Mouse (Mus musculus) bone marrow macrophage, adult 2 months (primary cell): Measurements from ENCODE around the gene Slc25a22. TPM values are rescaled to one million over a fixed set of nuclear protein-coding genes. Genes with fewer than 3 reads are reported as not detected.

ENCODE experiments used
- H3K27ac ChIP-seq: 2 replicates; pipeline ENCODE4 v1.5.1; 2012; ENCODE audit warnings: low read depth, low read length; ENCODE audit not compliant: insufficient read depth
- H3K4me1 ChIP-seq: 2 replicates; pipeline ENCODE4 v1.6.1; 2012; ENCODE audit warnings: low read length; ENCODE audit not compliant: control insufficient read depth, insufficient read depth
- H3K4me3 ChIP-seq: 2 replicates; pipeline ENCODE4 v1.5.1; 2012; ENCODE audit warnings: mild to moderate bottlenecking, low read length, moderate library complexity; ENCODE audit not compliant: insufficient read depth
- CTCF ChIP-seq: IDR thresholded peaks from 2 replicates; pipeline ENCODE4 v1.5.1; 2012; ENCODE audit warnings: low read depth, mild to moderate bottlenecking, low read length, moderate library complexity
- POLR2A ChIP-seq: IDR thresholded peaks from 2 replicates; pipeline ENCODE4 v1.6.1; 2012; ENCODE audit warnings: mild to moderate bottlenecking, low read depth, low read length, borderline replicate concordance
- polyA plus RNA-seq: library from polyadenylated mRNA; stranded (reverse); fragments of >200 nt; gene quantifications from 2 replicates; pipeline ENCODE4 v1.2.4, GENCODE M21; 2012; ENCODE audit not compliant: missing spikeins, insufficient read depth, insufficient read length

The Slc25a22 gene
- polyA plus RNA-seq, 1 experiment, result 21.4 TPM

DNA sequence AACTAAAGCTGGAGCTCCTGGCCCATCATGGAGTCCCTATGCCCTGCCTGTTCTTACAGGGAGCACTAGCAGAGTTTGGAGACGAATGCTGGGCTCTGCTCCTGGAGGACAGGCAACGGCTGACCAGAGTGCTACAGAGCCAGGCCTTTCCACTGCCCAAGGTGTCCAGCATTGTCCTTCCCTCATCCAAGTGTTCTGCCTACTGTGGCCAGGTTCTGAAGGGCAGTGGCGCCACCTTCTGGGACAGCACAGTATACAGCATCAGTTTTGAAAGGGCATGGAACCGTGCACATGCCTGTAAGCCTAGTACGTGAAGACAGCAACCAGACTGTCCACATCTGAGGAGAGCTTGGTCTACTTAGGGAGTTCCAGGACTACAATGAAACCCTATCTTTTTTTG is 34.4 kb downstream of the Slc25a22 start:
- H3K4me1 ChIP-seq, result no peaks in the 10 kb centered on the region
- H3K4me3 ChIP-seq, result no peak overlapping the region
- TF ChIP-seq CTCF (peak; percentile 48; the same call in 1 of the 2 replicates), POLR2A (no peak)
- H3K27ac ChIP-seq, result no peak overlapping the region

DNA sequence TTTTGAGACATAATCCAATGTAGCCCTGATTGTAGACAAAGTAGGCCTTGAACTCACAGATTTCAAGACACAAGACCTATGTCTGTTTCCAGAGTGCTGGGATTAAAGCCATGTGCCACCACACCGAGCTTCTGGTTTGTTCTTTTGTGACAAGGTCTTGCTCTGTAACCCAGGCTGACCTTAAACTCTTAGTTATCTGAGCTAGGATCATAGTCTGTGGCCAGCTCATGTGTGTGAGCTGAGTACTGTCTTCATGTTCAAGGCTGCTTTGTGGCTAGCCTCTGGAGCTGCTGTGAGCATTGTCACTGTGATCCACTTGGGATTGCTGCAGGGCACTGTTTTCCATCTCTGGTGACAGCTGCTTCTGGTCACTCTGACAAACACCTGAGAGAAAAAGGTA is 42.3 kb downstream of the Slc25a22 start:
- peaks cover 14% of the 10 kb centered on the region for H3K4me1 ChIP-seq
- no peak overlapping the region for H3K4me3 ChIP-seq
- no peak overlapping the region for H3K27ac ChIP-seq
- TF ChIP-seq POLR2A (no peak), CTCF (no peak)

DNA sequence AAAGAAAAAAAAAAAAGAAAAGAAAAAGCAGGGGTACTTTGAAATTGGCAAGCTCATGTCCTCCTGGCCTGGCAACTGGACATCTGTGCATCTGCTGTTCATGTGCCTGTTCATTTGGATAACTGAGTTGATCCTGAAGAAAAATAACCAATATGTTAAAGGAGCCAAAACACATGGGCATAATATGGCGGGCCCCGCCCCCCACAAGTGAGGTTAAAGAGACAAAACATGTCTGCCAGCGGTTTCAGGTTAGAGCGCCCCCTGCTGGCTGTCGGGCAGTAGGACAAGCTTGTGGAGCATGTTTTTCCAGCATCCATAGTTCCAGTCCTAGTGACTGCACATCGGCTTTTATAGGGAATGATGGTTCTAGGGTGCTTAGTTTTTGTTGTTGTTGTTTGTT is 42.9 kb downstream of the Slc25a22 start:
- H3K4me3 ChIP-seq, result no peak overlapping the region
- 0 out of 2 replicates have a peak overlapping the region, but pooled peaks have one; percentile 29 for H3K27ac ChIP-seq
- TF ChIP-seq POLR2A, result no peak
- peak; percentile 98 for TF ChIP-seq CTCF
- peaks cover 15% of the 10 kb centered on the region for H3K4me1 ChIP-seq

DNA sequence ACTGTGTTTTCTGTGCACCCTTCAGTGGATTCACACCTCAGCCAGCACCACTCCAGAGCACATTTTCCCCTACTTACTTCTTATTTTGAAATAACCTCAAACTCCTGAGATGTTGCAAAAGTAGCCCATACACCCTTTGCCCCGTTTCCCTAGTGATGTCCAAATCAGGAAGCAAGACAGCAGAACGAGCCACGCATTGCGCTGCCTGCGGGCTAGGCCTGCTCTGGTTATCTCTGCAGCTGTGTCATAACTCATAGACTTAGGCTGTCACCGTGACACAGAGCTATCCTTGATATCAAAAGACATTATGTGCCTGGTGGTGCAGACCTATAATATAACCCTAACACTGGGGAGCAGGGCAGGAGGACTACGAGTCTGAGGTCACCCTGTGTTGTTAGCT is 43.5 kb downstream of the Slc25a22 start:
- Histone ChIP-seq H3K4me3 (0 out of 2 replicates have a peak overlapping the region, but pooled peaks have one; percentile 2), H3K4me1 (peaks cover 15% of the 10 kb centered on the region), H3K27ac (peak overlapping the region; percentile 58)
- TF ChIP-seq POLR2A, result no peak
- no peak for TF ChIP-seq CTCF

DNA sequence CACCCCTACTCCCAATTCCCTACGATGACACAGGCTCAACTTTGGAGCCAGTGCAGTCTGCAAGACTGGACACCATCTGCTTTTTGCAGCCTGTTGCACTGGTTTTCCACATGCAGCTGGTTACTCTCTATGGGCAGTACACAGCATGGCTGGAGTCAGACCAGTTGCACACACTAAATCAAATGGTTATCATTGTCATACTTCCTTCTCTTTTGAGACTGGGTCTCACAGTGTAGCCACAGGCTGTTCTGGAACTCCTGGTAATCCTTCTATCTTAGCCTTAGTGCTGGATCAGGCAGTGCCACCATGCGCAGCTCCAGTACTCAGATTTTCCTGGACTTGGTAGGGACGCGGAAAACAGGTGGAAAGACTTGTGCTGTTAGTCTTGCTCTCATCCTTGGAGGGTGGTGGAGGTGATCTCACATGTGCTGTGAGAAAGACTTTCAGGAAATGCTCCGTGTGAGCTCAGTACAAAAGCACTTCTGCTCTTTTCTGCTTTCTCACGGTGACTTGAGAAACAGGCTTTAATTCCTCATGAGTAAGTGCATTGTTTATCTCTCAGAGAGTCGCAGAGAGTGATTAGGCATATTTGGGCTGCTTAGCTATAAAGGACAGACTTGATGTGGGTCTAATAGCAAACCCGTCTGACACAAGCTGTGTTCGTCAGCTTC is 45.0 kb downstream of the Slc25a22 start:
- TF ChIP-seq CTCF (no peak), POLR2A (no peak)
- H3K27ac ChIP-seq, result peak overlapping the region; percentile 77
- H3K4me1 ChIP-seq, result peaks cover 15% of the 10 kb centered on the region
- peak overlapping the region; percentile 64 for H3K4me3 ChIP-seq

DNA sequence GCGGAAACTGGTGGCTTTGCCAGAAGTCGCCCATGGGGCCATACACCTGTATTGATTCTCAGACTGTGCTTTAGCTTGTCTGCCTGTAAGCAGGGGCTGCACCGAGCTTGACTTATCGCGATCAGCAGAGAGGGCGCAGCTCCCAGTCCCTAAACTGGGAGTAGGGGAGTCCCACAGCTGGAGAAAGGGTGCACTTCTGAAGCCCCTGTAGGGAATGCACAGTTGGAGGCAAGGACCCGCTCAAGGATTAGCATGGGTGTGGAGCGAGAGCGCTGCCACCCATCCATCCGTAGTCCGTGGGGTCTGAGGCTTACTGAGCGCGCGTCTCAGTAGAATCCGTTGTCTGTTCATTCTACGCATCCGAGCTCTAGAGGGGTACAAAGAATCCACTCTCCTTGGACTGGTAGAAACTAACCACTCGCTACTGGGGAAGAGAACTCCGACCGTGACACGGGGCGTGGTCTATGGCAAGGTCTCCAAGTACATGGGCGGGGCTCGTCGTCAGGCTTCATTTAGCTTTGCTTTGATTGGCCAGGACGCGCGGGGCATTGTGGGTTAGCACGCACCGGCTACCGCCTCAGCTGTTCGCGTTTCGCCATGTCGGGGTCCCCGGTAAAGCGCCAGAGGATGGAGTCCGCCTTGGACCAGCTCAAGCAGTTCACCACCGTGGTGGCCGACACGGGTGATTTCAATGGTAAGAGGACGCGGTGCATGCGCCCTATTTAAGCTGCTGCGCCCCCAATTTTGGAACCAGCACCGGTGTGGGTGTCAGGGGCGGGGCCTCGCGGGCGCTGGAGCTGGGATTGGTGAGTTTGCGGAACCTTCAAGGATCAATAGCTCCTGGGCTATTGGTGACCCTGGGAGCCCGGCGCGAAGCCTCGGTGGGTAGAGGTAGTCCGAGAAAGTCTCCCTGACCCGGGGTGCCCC is 45.8 kb downstream of the Slc25a22 start, which contains the start of gene Taldo1:
TSS of gene Taldo1 (plus strand) at position 575 of the 927 bp plus-strand sequence.
- H3K4me3 ChIP-seq, result peak within 1 kb of the TSS; percentile 64
- peak within 1 kb of the TSS; percentile 77 for H3K27ac ChIP-seq
- no peak for TF ChIP-seq CTCF
- no peak for TF ChIP-seq POLR2A
- peaks cover 15% of the 10 kb centered on the region for H3K4me1 ChIP-seq

DNA sequence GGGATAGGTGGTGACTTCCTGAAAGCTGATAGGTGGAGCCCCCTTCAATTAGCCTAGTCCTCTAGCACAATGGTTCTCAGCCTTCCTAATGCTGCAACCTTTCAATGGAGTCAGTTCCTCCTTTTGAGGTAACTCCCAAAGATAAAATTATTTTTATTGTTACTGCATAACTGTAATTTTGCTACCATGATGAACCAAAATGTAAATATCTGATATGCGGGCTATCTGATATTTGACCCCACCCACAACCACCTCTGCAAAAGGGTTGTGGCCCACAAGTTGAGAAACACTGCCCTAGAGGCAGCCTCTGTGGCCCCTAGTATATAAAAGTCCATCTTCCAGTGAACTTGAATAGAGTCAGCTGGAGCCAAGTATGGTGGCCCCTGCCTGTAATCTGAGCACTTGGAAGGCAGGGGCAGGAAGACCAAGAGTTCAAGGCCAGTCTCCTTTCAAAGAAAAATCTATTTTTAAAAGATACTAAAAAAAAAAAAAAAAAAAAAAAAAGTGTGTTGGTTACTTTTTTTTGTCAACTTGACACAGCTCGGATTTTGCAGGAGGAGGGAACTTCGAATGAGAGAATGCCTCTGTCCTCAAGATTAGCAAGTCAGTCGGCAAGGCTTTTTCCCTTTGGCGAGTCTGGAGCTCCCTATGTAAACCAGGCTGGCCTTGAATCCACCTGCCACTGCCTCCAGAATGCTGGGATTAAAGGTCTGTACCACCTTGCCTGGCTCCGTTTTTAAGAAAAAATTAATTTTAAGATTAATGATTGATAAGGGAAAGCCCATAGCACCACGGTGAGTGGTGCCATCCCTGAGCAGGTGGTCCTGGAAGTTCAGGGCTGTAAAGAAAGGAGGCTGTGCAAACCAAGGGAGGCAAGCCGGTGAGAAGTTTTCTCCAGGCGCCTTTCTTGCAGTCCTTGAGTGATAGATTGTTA is 47.1 kb downstream of the Slc25a22 start:
- H3K27ac ChIP-seq, result no peak overlapping the region
- H3K4me1 ChIP-seq, result peaks cover 15% of the 10 kb centered on the region
- TF ChIP-seq CTCF, result no peak
- no peak for TF ChIP-seq POLR2A
- no peak overlapping the region for H3K4me3 ChIP-seq

DNA sequence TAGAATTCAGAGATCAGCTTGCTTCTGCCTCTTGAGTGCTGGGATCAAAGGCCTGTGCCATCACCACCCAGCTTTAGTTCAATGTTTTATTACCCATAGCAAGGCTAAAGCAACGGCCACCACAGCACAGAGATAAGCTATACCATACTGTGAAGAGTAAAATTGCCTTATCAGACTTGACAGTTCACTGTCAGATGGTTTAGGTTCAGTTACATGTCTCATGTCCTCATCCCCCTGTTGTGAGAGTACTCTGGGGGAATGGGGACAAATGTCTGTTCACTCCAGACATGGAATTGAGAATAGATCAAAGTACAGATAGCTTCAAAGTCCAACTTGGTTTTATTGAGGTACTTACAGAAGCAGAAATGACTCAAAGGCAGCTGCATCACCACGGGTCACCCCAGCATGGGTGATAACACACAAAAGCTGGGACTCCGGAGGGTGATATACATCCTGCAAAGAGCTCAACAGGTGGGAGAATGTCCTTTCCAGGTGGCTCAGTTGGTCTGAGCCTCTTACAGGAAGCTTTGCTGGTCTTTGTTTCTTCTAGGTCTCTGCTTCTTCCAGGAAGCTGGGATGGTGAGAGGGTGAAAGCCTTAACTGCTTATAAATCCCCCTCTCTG is 49.1 kb downstream of the Slc25a22 start:
- H3K27ac ChIP-seq, result no peak overlapping the region

DNA sequence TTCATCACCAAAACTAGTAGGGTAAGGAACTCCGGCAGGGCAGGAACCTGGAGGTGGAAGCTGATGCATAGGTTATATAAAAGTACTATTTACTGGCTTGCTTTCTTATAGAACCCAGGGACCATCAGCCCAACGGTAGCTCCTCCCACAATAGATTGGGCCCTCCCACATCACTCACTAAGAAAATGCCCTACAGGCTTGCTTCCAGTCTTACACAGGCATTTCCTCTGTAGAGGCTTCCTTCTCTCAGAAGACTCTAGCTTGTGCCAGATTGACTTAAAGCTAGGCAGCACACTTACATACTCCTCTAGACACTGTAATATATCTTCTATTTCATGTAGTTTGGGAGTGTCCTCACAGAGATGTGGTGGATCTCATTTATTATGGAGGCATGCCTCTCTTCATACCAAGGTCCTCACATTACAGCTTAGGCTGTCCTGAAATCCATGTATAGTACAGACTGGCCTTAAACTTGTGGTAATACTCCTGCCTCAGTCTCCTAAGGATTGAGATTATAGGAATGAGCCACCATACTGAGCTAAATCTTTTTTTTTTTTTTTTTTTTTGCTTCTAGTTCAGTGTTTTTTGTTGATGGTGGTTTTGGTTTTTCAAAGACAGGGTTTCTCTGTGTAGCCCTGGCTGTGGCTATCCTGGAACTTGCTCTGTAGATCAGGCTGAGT is 49.7 kb downstream of the Slc25a22 start:
- Histone ChIP-seq H3K4me3 (no peak overlapping the region), H3K4me1 (peaks cover 9% of the 10 kb centered on the region), H3K27ac (no peak overlapping the region)
- TF ChIP-seq CTCF (no peak), POLR2A (no peak)

More for the DNA sequence above, 49.1 kb downstream of the Slc25a22 start:
- no peak for TF ChIP-seq POLR2A
- no peak for TF ChIP-seq CTCF
- Histone ChIP-seq H3K4me3 (no peak overlapping the region), H3K4me1 (peaks cover 8% of the 10 kb centered on the region)
